Mouse (Mus musculus): ENCODE measurements around the gene Mok. TPM values are rescaled to one million over a fixed set of nuclear protein-coding genes. Genes with fewer than 3 reads are reported as not detected.

Mok gene
- polyA plus RNA-seq, 1 experiment from 2014 or later, result 12.3 TPM

- Histone ChIP-seq H3K36me3 (no peaks in the 10 kb centered on the region; the same call in 1 of the 2 replicates), H3K4me1 (peaks cover 30% of the 10 kb centered on the region), H3K27me3 (replicated peaks) (no peaks in the 10 kb centered on the region), H3K27ac (replicated peaks) (no peak overlapping the region), H3K9me3 (replicated peaks) (no peaks in the 10 kb centered on the region), H3K9ac (replicated peaks) (no peak overlapping the region), H3K4me2 (no peak overlapping the region), H3K4me3 (replicated peaks) (no peak overlapping the region)
- ATAC-seq (ENCODE audit: low FRiP score), result no peak
- 84% methylated on average over 10 of the region's 10 CpGs for WGBS
Observed at GRCm38 (mm10) chr12:110801876-110802464, 38.8 kb downstream of the Mok start.

GRCm38 (mm10) chr12:110799226-110799625 lies 41.5 kb downstream of the Mok start:
- Histone ChIP-seq H3K9ac (replicated peaks) (no peak overlapping the region), H3K9me3 (replicated peaks) (no peaks in the 10 kb centered on the region), H3K4me3 (replicated peaks) (no peak overlapping the region), H3K27me3 (replicated peaks) (no peaks in the 10 kb centered on the region), H3K27ac (replicated peaks) (no peak overlapping the region), H3K36me3 (no peaks in the 10 kb centered on the region; the same call in 1 of the 2 replicates), H3K4me1 (peaks cover 19% of the 10 kb centered on the region), H3K4me2 (no peak overlapping the region)
- ATAC-seq (ENCODE audit: low FRiP score), result no peak
- WGBS, result 98% methylated on average over 4 of the region's 4 CpGs

GRCm38 (mm10) chr12:110797842-110798431 lies 42.8 kb downstream of the Mok start:
- ATAC-seq (ENCODE audit: low FRiP score), result no peak
- WGBS, result 87% methylated on average over 10 of the region's 10 CpGs
- Histone ChIP-seq H3K27me3 (replicated peaks) (no peaks in the 10 kb centered on the region), H3K4me2 (no peak overlapping the region), H3K9me3 (replicated peaks) (no peaks in the 10 kb centered on the region), H3K9ac (replicated peaks) (no peak overlapping the region), H3K36me3 (peaks cover 2% of the 10 kb centered on the region; the same call in 1 of the 2 replicates), H3K27ac (replicated peaks) (peak overlapping the region; percentile 15; the same call in 1 of the 2 replicates), H3K4me3 (replicated peaks) (no peak overlapping the region), H3K4me1 (peaks cover 13% of the 10 kb centered on the region)

- Histone ChIP-seq H3K27ac (replicated peaks) (no peak overlapping the region), H3K4me3 (replicated peaks) (no peak overlapping the region), H3K27me3 (replicated peaks) (no peaks in the 10 kb centered on the region), H3K4me2 (no peak overlapping the region), H3K36me3 (peaks cover 6% of the 10 kb centered on the region; the same call in 1 of the 2 replicates), H3K9me3 (replicated peaks) (no peaks in the 10 kb centered on the region), H3K9ac (replicated peaks) (no peak overlapping the region), H3K4me1 (peaks cover 12% of the 10 kb centered on the region; the same call in 1 of the 2 replicates)
- WGBS, result 83% methylated on average over 6 of the region's 6 CpGs
- no peak for ATAC-seq (ENCODE audit: low FRiP score)
Observed at GRCm38 (mm10) chr12:110797202-110797601, 43.5 kb downstream of the Mok start.

- ATAC-seq (ENCODE audit: low FRiP score), result no peak
- Histone ChIP-seq H3K4me3 (replicated peaks) (no peak overlapping the region), H3K9me3 (replicated peaks) (no peaks in the 10 kb centered on the region), H3K9ac (replicated peaks) (no peak overlapping the region), H3K27me3 (replicated peaks) (no peaks in the 10 kb centered on the region), H3K36me3 (0 out of 2 replicates have a peak, but pooled peaks cover 6% of the 10 kb centered on the region), H3K27ac (replicated peaks) (no peak overlapping the region), H3K4me2 (no peak overlapping the region), H3K4me1 (peaks cover 9% of the 10 kb centered on the region; the same call in 1 of the 2 replicates)
- 86% methylated on average over 6 of the region's 6 CpGs for WGBS
Observed at GRCm38 (mm10) chr12:110796748-110797147, 44.0 kb downstream of the Mok start.

GRCm38 (mm10) chr12:110795035-110795434 lies 45.7 kb downstream of the Mok start:
- H3K9ac ChIP-seq (replicated peaks), result no peak overlapping the region
- WGBS, result 88% methylated on average over 6 of the region's 6 CpGs
- ATAC-seq (ENCODE audit: low FRiP score), result no peak
- no peak overlapping the region for H3K4me3 ChIP-seq (replicated peaks)
- no peak overlapping the region for H3K4me2 ChIP-seq
- H3K4me1 ChIP-seq, result peaks cover 9% of the 10 kb centered on the region; the same call in 1 of the 2 replicates
- no peak overlapping the region for H3K27ac ChIP-seq (replicated peaks)
- no peaks in the 10 kb centered on the region for H3K9me3 ChIP-seq (replicated peaks)
- 0 out of 2 replicates have a peak, but pooled peaks cover 6% of the 10 kb centered on the region for H3K36me3 ChIP-seq
- H3K27me3 ChIP-seq (replicated peaks), result no peaks in the 10 kb centered on the region

- WGBS, result 95% methylated on average over 8 of the region's 8 CpGs
- no peak for ATAC-seq (ENCODE audit: low FRiP score)
- Histone ChIP-seq H3K27ac (replicated peaks) (no peak overlapping the region), H3K4me3 (replicated peaks) (no peak overlapping the region), H3K36me3 (0 out of 2 replicates have a peak, but pooled peaks cover 6% of the 10 kb centered on the region), H3K9ac (replicated peaks) (no peak overlapping the region), H3K9me3 (replicated peaks) (no peaks in the 10 kb centered on the region), H3K4me2 (no peak overlapping the region), H3K4me1 (no peaks in the 10 kb centered on the region), H3K27me3 (replicated peaks) (no peaks in the 10 kb centered on the region)
Observed at GRCm38 (mm10) chr12:110791026-110791425, 49.7 kb downstream of the Mok start.

- Histone ChIP-seq H3K4me1 (no peaks in the 10 kb centered on the region), H3K27ac (replicated peaks) (no peak overlapping the region), H3K27me3 (replicated peaks) (no peaks in the 10 kb centered on the region), H3K4me3 (replicated peaks) (no peak overlapping the region), H3K4me2 (no peak overlapping the region), H3K9me3 (replicated peaks) (no peaks in the 10 kb centered on the region), H3K9ac (replicated peaks) (no peak overlapping the region), H3K36me3 (0 out of 2 replicates have a peak, but pooled peaks cover 6% of the 10 kb centered on the region)
- 85% methylated on average over 4 of the region's 4 CpGs for WGBS
- ATAC-seq (ENCODE audit: low FRiP score), result no peak
Observed at GRCm38 (mm10) chr12:110790580-110790979, 50.2 kb downstream of the Mok start.

- WGBS, result 61% methylated on average over 4 of the region's 4 CpGs
- no peaks in the 10 kb centered on the region for H3K9me3 ChIP-seq (replicated peaks)
- no peak for ATAC-seq (ENCODE audit: low FRiP score)
- H3K36me3 ChIP-seq, result peaks cover 17% of the 10 kb centered on the region
- H3K9ac ChIP-seq (replicated peaks), result no peak overlapping the region
- no peak overlapping the region for H3K27ac ChIP-seq (replicated peaks)
- no peak overlapping the region for H3K4me3 ChIP-seq (replicated peaks)
- no peak overlapping the region for H3K4me2 ChIP-seq
- H3K4me1 ChIP-seq, result no peaks in the 10 kb centered on the region
- H3K27me3 ChIP-seq (replicated peaks), result no peaks in the 10 kb centered on the region
Observed at GRCm38 (mm10) chr12:110786243-110786642, 54.5 kb downstream of the Mok start.

GRCm38 (mm10) chr12:110784211-110784610 lies 56.5 kb downstream of the Mok start:
- Histone ChIP-seq H3K4me1 (no peaks in the 10 kb centered on the region), H3K4me3 (replicated peaks) (no peak overlapping the region), H3K4me2 (no peak overlapping the region), H3K27ac (replicated peaks) (no peak overlapping the region), H3K9me3 (replicated peaks) (no peaks in the 10 kb centered on the region), H3K27me3 (replicated peaks) (no peaks in the 10 kb centered on the region), H3K36me3 (peaks cover 34% of the 10 kb centered on the region), H3K9ac (replicated peaks) (no peak overlapping the region)
- WGBS, result 95% methylated on average over 2 of the region's 2 CpGs
- no peak for ATAC-seq (ENCODE audit: low FRiP score)

- 100% methylated on average over 1 of the region's 1 CpGs for WGBS
Observed at GRCm38 (mm10) chr12:110782278-110782677, 58.5 kb downstream of the Mok start.

GRCm38 (mm10) chr12:110781181-110781580 lies 59.6 kb downstream of the Mok start:
- Histone ChIP-seq H3K27me3 (replicated peaks) (no peaks in the 10 kb centered on the region), H3K9me3 (replicated peaks) (no peaks in the 10 kb centered on the region), H3K36me3 (peaks cover 35% of the 10 kb centered on the region), H3K4me3 (replicated peaks) (no peak overlapping the region), H3K4me2 (no peak overlapping the region), H3K4me1 (no peaks in the 10 kb centered on the region), H3K27ac (replicated peaks) (no peak overlapping the region), H3K9ac (replicated peaks) (no peak overlapping the region; the same call in 1 of the 2 replicates)
- 69% methylated on average over 8 of the region's 8 CpGs for WGBS
- peak; percentile 45; the same call in 1 of the 2 replicates for ATAC-seq (ENCODE audit: low FRiP score)

More at GRCm38 (mm10) chr12:110782278-110782677, 58.5 kb downstream of the Mok start:
- Histone ChIP-seq H3K36me3 (peaks cover 35% of the 10 kb centered on the region), H3K27ac (replicated peaks) (no peak overlapping the region), H3K4me3 (replicated peaks) (no peak overlapping the region), H3K9ac (replicated peaks) (no peak overlapping the region), H3K4me1 (no peaks in the 10 kb centered on the region), H3K4me2 (no peak overlapping the region), H3K27me3 (replicated peaks) (no peaks in the 10 kb centered on the region), H3K9me3 (replicated peaks) (no peaks in the 10 kb centered on the region)
- no peak for ATAC-seq (ENCODE audit: low FRiP score)

Data from neural tube, embryonic 15.5 days (tissue).